Mouse (Mus musculus): ENCODE data around the gene Lrrc19.
"Not testable (repeated sequence)": the region's sequence is repeated elsewhere in the genome, so short reads cannot be mapped to it uniquely, and the experiment has no call there.

Gene Lrrc19

DNA sequence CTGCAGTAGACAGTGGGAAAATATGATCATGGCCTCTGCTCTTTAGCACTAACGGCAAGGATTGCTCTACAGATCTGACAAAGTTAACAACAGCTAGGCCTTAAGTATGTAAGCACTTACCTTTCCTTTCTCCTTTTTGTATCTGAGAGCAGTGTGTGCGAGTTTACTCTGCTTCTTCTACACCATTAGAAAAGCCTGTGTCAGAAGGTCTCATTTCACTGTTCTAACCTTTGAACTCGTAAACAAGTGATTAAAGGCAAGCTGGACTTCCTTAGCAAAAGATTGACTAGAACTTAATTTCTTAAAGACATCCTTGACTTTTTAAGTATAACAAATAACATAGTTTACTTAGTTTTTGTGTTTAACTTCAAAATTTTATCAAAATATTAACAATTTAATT lies at the start of gene Lrrc19:
Gene Lrrc19 (minus strand): TSS at position 225 of the 400 bp plus-strand sequence.
- no peak for DNase-seq (ENCODE audit: low spot score)

DNA sequence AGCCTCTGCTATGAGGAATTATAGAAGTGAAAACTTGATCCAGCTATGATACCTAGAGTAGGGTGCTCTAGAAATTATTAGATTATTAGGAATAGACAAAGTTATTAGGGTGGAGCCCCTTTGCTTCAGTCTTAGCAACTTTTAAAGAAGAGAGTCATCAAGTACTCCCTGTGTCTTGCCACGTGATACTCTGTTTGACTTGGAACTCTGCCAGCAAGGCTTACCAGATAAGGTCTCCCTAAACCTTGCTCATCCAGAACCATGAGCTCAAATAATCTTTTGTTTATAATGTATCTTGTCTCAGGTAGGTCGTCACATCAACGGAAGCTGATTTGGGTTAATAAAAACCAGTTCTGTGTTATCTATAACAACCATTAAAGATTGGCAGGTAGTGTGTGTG lies 46.4 kb upstream of the Lrrc19 start:
- DNase-seq (ENCODE audit: low spot score), result no peak

DNA sequence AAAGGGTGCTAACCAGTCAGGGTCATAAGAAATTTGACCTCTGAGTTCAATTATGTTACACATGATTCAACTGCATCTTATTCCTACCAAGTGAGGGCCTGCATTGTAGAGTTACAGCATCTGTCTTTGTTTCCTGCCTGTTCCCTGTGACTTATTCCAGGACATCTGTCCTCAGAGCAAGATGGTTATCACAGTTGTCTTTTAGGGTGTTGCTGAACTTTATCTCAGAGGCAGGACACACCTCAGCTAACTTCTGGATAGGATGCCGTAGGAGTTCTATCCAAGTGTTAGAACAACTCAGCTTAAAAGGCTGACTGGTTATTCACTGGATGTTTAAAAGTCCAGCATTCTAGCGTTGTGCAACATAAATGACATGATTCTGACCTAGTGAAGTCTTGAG lies 42.2 kb upstream of the Lrrc19 start:
- DNase-seq (ENCODE audit: low spot score), result no peak

DNA sequence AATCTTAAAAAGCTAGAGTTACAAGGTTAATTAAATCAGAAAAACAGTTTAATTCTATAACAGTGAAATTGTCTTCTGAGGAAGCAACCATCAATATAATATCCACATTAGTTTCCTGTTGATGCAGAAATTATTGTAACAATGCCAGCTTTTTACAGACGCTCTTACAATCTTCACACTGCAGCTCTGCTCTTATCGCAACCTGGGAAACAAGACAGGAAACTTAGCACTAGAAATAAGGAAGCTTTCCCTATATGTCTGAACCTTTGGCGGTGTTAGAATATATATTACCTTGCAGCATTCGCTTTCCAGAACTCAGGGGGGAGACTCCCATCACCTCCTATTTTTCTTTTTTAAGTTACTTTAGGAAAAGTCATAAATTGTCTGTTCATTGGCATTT lies 41.1 kb upstream of the Lrrc19 start:
- no peak for DNase-seq (ENCODE audit: low spot score)

DNA sequence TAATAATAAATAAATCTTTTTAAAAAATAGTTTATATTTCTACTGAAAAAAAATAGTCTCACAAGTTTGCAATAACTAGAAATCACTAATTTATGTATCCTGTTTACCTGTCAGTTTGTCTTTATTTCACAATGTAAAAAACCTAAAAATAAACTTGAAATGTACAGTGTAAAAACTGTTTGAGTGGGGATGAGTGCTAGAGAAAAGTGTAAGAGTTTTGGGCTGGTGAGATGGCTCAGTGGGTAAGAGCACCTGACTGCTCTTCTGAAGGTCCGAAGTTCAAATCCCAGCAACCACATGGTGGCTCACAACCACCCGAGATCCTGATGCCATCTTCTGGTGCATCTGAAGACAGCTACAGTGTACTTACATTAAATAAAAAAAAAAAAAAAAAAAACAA lies 39.9 kb upstream of the Lrrc19 start:
- DNase-seq (ENCODE audit: low spot score), result not testable (repeated sequence)

DNA sequence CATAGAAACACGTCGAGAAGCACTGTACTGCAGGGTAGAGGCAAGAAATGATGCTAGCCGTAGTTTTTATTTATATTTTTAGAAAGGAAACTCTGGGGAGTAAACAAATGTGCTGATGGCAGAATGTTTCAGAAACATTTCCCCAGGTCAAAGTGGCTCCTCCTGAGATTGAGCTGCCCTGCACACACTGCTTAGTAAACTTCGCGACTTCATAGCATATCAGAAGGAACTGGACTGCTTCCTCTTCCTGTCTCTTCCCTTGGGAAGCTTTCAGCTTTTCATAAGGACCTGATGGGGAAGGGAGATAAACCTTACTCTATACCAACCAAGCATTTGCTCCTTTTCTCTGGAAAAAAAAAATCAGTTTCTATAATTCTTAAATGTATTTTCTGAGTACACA lies 33.4 kb upstream of the Lrrc19 start:
- no peak for DNase-seq (ENCODE audit: low spot score)

DNA sequence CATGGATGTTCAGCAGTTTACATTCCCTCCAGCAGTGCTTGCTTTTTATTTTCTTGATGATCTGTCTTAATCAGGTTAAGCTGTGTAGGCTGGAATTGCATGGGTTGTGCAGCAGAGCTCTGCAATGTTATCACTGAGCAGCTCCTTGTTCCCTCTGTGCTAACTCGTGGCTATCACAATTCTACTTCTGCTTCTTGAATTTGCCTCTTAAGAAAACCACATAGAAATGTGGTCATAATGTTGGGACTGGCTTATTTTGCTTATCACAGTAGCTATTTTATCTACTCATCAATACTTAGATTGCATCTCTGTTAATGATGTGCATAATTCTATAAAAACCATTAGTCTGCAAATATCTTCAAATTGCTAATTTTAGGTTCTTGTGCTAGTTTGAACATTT lies 32.1 kb upstream of the Lrrc19 start:
- DNase-seq (ENCODE audit: low spot score), result no peak

DNA sequence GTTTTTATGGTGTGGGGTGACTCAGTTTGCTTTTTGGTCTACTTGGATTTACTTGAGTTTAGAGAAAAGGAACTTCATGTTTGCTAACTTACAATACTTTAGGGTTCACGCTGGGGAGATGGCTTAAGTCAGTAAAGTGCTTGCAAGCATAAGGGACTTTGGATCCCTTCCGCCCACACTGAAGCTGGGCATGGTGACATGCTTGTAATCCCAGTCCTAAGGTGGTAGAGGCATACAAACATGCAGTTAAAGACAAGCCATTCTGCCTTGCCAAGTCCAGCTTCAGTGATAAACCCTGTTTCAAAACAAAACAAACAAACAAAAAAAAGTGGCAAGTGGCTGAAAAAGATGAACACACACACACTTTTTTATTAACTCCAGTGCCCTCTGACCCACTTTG lies 31.2 kb upstream of the Lrrc19 start:
- DNase-seq (ENCODE audit: low spot score), result no peak

DNA sequence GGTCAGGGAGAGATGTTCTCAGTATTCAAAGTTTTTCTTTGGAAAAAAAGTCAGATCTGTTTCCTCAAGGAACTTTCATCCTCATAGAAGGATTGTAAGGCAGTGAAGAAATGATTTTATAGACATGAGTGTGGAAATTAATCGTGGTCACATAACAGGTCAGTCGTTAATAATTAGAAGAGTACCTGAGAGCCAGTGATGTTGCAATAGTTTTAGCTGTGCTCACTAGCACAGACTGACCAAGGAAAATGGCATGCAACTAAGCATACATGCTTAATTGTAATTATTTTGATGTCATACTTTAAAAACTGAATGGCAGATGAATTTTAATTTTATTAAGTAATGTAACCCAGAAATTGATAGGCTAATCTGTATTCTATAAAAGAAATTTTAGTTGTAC lies 30.7 kb upstream of the Lrrc19 start:
- DNase-seq (ENCODE audit: low spot score), result no peak

DNA sequence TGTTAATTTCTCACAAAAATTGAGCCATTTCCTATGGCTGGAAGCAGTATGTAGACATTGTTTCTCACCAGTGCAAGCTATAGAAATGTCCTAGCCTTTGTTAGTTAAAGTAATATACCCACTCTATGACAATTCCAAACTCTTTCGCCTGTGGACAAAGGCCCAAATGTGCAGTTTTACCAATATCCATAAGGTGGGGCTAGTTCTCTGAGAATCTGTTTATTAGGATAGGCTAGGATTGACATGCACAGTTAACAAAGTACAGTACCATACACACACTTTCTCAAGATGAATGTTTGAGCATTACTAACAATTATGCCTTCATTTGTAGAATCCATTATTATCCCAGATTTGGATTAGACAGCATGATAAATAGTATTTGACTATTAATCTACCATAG lies 19.8 kb upstream of the Lrrc19 start:
- no peak for DNase-seq (ENCODE audit: low spot score)

DNA sequence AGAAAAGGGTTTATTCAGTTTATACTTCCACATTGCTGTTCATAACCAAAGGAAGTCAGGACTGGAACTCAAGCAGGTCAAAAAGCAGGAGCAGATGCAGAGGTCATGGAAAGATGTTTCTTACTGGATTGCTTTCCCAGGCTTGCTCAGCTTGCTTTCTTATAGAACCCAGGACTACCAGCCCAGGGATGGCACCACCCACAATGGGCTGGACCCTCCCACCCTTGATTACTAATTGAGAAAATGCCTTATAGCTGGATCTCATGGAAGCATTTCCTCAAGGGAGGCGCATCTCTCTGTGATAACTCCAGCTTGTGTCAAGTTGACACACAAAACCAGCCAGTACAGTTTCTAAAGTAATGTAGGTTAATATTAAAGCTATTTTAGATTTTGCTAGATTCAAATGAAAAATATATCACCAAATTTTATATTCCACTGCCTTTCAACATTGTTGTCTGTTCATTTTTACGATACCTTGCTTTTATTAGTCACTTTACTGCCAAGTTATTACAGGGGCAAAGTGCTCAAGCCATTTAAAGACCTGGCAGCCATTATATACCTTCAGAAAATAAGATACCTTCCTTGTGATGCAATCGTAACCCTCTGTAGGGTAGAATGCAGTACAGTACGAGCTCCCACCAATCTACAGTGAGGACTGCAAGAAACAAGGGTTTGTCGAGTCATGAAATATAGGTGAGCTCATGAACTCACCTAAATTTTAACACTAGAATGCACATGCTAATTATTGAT lies 657 bp upstream of the Lrrc19 start:
- DNase-seq (ENCODE audit: low spot score), result not testable (repeated sequence)

DNA sequence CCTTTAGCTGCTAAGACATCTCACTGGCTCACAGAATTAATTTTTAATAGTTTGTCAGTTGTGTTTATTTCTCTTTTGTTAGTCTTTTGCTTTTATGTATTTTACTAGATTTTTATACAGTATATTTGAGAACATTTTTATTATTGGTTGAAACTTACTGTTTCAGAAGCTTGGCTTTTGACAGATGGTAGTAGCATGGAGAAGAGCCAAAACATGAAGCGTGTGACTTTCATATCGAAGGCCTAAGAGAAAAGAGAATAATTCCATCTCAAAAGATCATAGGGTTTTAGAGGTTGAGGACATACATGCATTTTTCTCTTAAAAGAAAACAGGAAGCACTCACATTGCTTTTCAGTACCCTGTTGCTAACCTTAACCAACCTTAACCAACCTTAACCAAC lies 6.8 kb downstream of the Lrrc19 start:
- no peak for DNase-seq (ENCODE audit: low spot score)

DNA sequence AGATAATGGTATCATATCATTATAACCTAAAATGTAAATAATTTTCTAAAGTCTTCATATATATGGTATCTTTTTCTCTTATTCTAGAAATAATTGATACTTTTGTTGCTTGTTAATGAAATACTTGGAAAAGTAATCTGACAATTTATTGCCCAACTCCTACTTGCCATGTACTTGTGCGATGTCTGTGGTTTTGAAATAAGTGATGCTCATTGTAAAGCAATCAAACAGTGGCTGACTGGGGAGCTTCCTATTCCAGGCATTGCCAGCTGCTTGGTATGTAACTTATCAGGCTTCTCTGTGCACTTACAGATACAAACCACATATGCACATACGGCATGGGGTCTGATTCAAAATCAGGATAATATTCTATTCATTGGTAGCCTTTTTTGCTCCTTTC lies 29.9 kb downstream of the Lrrc19 start:
- DNase-seq (ENCODE audit: low spot score), result no peak

DNA sequence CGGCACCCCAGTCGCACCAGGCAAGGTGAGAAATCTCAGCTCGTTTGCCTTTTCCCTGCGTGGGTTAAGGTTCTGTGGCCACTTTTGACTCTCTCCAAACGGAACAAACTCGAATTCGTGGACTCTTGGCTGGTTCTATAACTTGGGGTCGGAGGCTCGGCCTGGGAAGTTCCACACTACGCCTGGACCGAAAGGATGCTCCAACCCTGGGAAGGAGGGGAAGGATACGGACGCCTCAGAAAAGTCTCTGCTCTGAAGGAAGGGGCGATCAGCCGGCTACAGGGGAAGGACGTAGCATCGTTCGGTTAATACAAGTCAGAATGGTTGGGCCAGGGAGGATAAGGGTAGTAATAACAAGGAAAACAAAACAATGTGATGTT lies 35.3 kb downstream of the Lrrc19 start:
- no peak for DNase-seq (ENCODE audit: low spot score)

DNA sequence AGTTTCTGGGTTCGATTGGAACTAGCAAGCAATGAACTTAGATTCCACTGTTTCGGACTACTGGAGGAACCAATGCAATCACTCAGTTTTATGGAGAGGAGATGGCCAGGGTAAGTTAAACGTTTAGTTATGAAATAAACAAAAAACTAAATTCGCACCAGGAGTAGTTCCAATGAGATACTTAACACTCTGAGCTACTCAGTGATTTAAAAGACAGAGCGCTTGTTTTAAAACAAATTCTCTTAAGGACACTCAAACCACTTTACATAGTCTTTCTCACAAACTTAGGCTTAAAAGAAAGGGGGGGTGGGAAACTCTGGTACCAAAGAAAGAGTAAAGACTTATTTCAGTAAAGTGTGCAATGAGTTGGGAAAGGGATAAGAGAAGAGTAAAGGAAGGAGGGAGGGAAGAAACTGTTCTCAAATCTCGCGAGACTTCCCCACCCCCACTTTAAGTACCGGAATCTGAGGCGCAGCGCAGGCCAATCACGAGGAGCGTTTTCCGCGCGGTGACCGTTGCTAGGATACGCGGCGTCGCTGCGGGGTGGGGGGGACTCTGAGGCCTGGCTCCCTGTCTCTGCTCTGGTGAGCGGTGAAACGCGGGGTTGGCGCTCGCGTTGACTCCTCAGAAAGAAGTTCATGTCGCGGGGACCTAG lies 35.8 kb downstream of the Lrrc19 start, which contains the start of gene Ift74:
Gene Ift74 (plus strand): TSS at position 520 of the 655 bp plus-strand sequence.
- peak; percentile 95 for DNase-seq (ENCODE audit: low spot score)

DNA sequence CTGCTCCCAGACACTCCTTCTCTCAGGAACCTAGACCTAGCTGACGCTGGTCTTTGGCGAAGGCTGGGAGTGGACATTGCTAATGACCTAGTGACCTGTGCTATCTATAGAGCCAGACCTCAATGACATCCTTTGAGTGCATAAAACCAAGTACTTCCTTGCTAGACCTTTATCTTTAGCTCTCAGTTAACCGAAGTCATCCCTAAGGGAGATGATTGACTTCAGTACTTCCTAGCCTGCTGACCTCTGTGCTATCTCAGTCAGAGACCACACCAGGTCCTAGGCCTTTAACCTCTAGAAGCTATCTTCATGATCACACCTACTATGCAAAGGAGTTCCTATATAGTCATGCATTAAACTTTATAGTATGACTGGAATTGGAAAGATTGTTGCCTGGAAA lies 39.6 kb downstream of the Lrrc19 start:
- DNase-seq (ENCODE audit: low spot score), result no peak

DNA sequence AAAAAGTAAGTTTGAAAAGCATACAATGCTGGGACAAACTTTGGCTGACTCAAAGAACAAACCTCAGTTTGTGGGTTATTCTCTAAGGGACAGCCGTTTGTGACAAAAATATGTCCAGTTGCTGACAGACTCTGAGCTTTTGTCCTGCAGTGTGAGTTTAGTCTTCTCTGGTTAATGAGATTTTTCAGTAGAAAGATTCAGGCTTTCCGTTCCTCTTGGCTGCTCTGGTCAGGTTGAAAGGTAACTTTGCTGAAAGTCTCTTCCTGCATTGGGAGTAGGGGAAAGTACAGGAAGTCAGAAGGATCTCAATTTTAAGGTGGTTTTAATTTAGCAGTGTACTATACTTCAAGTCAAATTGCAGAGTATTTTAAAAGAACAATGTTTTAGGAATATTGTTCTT lies 44.4 kb downstream of the Lrrc19 start:
- DNase-seq (ENCODE audit: low spot score), result no peak

DNA sequence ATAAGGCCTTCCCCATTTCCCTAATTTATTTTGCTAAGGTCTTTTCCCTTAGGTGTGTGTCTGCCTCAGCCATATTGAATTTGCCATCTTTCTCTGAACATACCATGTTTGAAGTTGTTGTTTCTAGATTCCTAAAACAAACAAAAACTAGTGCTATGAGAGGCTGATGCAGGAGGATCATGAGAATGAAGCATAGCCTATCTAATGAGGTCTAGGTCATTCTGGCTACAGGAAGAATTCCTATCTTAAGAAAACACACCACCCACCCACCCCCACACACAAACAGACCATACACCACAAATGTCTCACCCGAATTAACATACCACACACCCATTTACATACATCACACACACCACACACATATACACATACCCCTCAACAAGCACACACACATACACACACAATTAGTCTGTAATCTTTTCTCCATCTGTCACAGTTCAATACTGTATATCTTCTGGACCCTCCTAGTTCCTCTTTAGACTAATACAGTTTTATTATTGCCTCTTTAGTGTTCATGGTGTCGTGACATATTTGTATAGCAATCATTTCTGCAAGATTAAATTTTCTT lies 45.4 kb downstream of the Lrrc19 start:
- no peak for DNase-seq (ENCODE audit: low spot score)

DNA sequence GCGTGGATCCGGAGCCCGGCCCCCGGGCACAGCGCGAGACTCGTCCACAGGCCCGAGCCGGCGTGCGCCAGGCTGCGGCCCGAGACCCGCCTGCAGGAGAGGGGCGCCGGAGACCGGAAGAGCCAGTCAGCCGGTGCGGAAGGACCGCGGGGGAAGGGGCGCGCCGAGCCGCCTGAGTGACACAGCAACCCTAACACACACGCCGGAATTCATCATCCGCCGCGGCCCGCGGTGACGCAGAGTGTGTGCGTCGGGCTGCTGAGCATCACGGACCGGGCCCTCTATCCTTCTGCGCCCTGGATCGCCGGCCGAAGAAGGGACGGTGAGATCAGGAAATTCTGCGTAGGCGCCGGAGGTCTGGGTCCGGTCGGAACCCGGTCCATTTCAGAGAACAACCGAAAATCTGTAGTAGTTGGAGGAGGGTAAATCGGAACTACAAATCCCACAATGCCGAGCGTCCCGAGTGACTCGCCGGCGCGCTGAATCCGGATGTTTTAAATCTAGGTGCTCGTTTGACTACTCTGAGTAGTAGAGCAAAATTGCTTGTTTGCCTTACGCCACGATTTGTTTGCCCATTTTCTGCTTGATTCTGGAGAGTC lies 46.8 kb downstream of the Lrrc19 start, which contains the start of gene Plaa:
Gene Plaa (minus strand): TSS at position 214 of the 599 bp plus-strand sequence.
- peak; percentile 92 for DNase-seq (ENCODE audit: low spot score)

DNA sequence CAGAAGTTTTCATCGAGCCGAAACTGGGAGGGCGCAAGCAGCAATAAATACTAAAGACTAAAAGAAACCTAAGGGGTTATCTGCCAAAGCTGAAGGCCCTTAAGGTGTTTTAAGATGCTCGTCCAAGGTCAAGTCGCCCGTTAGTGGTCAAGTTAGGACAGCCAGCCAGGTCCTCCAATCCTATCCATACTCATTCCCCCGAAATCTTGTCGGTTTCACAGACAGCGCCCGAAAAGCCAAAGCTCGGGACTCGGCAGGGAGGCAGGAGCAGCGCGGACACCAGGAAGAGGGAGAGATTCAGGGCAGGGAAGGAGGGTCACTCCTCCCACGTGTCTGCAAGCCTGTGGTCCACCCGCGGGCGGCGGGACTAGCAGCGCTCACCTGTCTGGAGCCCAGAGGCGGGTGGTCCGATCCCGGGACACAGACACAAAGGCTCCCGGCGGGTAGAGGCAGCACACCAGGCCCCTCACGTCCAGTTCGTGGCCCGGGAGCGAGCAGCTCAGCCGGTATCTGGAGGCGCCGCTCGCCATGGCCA lies 47.4 kb downstream of the Lrrc19 start:
- DNase-seq (ENCODE audit: low spot score), result peak; percentile 79

DNA sequence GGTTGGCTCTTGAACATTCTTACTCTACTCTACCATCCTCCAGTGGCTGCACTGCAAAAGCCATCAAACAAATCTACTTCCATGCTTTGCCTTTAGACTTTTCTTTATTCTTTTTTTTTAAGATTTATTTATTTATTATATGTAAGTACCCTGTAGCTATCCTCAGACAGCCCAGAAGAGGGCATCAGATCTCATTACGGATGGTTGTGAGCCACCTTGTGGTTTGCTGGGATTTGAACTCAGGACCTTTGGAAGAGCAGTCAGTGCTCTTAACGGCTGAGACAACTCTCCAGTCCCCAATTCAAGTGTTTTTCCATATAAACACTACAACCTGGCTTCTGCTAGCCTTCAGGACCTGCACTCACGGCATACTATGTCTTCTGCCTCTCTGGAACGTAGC lies 48.5 kb downstream of the Lrrc19 start:
- no peak for DNase-seq (ENCODE audit: low spot score)

DNA sequence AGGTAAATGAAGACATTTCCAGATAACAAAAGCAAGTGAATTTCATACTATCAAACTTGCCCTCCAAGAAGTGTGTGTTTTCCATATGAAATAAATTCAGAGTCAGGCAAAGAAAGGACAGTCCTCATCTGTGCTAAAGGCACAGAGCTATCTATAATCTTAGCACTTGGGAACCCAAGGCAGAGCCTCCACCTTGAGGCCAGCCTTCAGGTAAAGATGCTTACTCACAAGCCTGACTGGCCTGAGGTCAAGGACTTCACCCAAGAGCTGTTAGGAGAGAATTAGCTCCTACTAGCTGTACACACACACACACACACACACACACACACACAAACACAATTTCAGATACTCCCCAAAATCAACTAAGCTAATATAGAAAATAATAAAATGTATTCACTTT lies 57.2 kb downstream of the Lrrc19 start:
- no peak for DNase-seq (ENCODE audit: low spot score)

All from testis, postnatal 14 days (tissue).